Mouse (Mus musculus): ENCODE measurements around the gene Olfr140.

The Olfr140 gene

GRCm38 (mm10) chr2:90063494-90063893 is at the start of gene Olfr140:
Gene Olfr140 (minus strand): TSS chr2:90063594.
- DNase-seq: no peak

- peak; percentile 3 for DNase-seq
Observed at GRCm38 (mm10) chr2:90070065-90070464, 6.7 kb upstream of the Olfr140 start.

- no peak for DNase-seq
Observed at GRCm38 (mm10) chr2:90035037-90035436, 28.4 kb downstream of the Olfr140 start, which contains the start of gene Olfr1265. Gene Olfr1265 (plus strand): TSS chr2:90035337.

GRCm38 (mm10) chr2:90025477-90025876 is 37.9 kb downstream of the Olfr140 start, which contains the start of gene Olfr1264:
Gene Olfr1264 (minus strand): TSS chr2:90025577.
- DNase-seq: no peak

GRCm38 (mm10) chr2:90011831-90012230 is 51.6 kb downstream of the Olfr140 start, which contains the start of gene Olfr1263:
Gene Olfr1263 (plus strand): TSS chr2:90012131.
- DNase-seq: no peak

- DNase-seq: no peak
Observed at GRCm38 (mm10) chr2:89999845-90000244, 63.5 kb downstream of the Olfr140 start, which contains the start of gene Olfr1262. Gene Olfr1262 (plus strand): TSS chr2:90000145.

All from right cerebral cortex, adult 18-20 months (tissue).